Mouse (Mus musculus) layer of hippocampus, postnatal 25 days (tissue): ENCODE data around the gene Tanc2. TPM values are rescaled to one million over a fixed set of nuclear protein-coding genes. Genes with fewer than 3 reads are reported as not detected.

Source experiments
- DNase-seq, 2 experiments: peaks; one replicate each; pipeline ENCODE4 v3.0.0; 2022; ENCODE audit warnings: mixed read lengths in 2 of 2, low spot score in 1 of 2; ENCODE audit errors: extremely low spot score in 1 of 2
- total RNA-seq, 2 experiments: library from RNA; stranded (reverse); gene quantifications; 2 replicates each; pipeline ENCODE4 v1.2.3; 2021

Gene Tanc2
- total RNA-seq, 2 experiments from 2014 or later, result 138 to 179 TPM

DNA sequence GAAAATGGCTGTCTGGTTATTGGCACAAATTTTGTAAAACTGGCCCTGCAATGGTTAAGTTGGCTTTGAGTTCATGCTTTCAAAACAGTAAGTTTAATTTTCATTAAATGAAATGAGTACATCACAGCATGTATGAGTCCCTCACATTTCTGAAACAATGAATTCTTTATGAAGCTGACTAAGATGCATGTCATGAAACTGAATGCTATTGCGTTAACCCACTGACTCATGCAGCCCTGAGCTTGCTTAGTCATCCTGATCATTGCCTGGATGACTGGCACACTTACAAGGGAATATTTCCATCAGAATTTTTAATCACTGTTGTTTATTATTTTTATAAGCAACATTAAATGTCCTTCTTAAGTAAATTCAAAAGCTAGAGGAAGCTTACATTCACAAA, 233.5 kb downstream of the Tanc2 start:
- DNase-seq, result no peak

DNA sequence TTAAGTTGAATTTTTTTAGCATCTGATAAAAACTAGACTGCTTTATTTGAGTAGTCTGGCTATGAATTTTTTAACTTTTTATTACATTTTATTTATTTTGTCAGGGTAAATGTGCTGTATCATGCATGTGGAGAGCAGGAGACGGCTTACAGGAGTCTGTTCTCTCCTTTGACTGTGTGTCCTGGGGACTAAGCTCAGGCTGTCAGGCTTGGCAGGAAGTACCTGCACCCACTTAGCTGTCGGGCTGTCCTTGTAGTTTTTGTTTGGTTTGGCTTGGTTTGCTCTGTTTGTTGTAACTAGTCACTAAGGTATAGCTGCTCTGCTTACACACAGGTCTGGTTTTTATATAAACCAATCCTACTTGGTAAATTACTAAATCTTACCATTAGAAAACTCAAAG, 234.0 kb downstream of the Tanc2 start:
- no peak for DNase-seq

DNA sequence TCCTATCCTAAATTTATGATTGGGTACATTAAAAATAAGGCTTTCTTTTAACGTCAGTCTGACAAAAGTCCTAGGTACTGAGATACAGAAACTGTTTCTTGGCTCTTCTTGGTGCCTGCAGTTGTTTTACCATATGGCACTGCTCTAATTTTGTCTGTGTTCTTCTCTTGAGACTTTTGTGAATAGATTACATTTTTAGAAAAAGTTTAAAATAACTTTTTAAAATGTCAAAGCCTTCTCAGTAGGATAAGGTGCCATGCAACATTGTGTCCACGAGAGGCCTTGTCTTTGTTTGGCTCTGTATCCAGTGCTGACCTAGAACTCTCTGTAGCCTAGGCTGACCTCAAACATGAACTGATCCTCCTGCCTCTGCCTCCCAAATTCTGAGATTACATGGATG, 238.4 kb downstream of the Tanc2 start:
- peak in 1 of 2 experiments; percentile 21 for DNase-seq

DNA sequence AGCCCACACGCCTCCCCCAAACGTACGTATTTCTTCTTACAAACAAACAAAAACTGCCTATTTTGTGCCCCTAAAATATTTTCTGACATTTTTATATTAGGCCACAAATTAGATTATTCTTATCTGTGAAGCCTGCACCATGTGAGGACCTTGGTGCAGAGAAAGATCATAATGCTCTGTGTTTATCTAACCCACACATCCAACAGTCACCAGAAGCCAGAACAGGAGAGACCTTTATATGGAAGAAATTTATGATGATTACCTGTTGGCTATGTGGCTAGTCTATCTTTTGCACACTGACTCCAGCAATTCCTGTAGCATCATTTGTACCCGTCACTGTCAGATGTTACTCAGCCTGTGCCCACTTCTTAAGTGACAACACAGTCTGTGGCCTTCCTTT, 245.4 kb downstream of the Tanc2 start:
- DNase-seq, result no peak

DNA sequence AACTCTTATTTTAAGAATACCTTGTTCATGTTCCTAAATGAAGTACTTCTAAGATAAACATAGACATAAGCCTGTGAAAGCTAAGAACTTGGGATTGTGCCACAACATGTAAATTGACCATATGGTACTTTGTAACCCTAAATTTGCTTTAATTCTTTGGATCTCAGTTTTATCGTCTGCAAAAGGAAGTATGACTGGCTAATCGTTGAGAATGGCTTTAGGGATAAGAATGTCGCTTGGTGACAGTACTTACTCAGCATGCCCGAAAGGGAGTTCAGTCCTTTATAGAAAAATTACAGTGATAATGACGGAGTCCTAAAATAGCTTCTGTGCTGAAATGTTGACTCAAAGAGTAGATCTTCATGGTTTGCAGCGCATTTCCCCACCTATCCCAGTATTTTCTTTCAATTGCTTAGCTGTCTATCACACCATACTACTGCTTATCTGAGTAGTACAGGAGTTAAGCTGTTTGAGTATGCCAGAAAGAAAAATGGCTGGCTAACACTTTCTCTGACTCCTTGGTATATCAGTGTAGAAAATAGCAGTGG, 246.6 kb downstream of the Tanc2 start:
- no peak for DNase-seq

DNA sequence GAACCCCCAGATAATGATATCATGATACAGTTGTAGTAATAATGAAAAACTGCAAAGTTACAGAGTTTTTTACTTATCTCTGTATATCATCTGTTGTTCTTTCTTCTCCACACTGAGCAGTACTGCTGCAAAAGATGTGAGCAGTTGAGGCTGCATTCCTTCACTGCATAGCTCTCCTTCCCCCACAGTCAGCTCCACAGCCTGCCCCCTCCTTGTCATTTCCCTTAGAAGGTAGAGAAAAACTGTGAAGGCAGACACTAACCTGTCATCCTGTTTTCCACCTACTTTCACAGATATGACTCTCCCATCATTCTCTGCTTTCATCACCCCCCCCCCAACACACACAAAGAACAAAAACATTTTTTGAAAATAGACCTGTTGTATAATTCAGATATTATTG, 248.2 kb downstream of the Tanc2 start:
- DNase-seq, result no peak

DNA sequence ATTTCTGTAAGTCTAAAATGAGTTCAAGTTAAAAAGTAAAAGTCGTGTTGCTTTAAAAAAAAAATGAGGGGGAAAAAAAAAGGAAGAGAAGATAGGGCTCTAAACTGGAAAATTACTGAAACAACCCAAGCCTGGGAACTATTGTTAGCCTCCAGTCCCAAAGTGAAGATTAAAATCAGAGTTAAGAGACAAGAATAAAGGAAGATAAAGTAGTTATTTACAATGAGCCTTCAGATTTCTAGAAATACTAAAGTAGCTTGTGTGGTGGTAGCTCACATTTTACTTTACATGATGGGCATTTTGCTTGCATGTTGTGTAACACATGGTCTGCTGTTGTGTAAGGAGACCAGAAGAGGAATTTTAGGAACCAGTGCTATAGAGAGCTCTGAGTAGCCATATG, 256.1 kb downstream of the Tanc2 start:
- DNase-seq, result no peak

DNA sequence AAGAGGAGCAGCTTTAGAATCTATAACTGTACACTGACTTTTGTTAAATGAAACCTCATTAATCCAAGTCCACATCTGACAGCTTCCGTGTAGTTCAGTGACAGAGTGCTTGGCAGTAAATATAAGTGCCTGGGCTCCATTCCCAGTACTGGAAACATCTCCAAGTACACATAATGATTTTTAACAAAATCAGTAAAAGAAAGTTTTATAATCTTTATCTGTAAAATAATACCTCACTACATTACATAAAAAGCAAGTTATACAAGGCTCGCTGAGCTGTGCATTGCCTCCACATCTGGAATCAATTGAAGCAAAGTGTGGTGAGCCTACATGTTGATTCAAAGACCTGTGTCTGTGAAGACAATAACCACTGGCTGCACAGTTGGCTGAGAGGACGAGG, 265.7 kb downstream of the Tanc2 start:
- DNase-seq, result no peak

DNA sequence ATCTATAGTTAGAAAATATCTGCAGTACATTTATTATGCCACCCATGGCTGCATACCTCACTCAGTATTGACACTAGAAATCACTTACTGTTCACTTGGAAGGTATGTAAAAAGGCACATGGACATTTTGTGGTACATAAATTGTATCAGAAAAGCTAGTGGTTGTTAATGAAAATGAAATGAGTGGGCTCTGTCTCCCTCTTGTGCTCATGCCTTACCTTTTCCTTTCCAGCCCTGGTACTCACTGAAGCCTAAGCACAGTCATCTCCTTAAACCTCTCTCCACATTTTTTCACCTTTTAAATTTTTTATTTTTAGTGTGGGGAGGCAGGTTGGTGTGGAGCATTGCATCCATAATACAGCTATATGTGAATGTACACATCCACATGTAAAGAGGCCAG, 268.3 kb downstream of the Tanc2 start:
- no peak for DNase-seq

DNA sequence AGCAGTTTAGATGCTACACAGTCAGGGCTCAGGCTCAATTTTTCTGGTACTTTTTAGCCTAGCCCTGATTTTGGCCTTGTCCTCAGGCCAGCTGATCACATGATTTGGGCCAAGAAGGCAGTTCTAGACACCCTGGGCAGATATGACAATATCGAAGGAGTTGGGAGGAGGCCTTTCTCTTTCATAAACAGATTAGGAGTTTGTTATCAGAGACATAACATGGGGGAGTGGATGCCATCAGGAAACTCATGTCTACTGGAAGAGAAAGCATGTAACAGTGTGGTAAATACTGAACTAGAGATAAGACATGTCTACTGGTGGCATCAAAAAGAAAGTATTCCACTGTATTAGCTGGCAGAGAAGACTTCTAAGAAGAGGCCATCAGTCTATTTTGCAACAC, 295.8 kb downstream of the Tanc2 start:
- DNase-seq, result no peak

DNA sequence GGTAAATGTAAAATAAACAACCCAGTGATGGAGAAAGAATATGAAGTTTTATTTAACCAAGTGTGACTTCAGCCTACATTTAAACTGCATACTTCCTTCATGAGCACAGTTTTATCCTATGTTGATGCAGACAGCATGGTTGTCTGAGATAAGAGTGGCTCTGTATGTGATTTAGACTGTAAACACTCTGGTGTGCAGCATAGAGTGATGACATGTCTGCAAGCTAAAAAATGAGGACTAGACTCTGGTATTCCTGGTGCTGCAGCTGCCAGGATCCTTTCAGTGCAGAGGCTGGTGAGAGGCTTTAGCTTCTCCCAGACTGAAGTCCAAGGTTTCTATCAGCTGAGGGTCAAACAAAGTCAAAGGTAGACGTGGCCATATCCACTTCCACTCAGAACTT, 297.5 kb downstream of the Tanc2 start:
- no peak for DNase-seq

DNA sequence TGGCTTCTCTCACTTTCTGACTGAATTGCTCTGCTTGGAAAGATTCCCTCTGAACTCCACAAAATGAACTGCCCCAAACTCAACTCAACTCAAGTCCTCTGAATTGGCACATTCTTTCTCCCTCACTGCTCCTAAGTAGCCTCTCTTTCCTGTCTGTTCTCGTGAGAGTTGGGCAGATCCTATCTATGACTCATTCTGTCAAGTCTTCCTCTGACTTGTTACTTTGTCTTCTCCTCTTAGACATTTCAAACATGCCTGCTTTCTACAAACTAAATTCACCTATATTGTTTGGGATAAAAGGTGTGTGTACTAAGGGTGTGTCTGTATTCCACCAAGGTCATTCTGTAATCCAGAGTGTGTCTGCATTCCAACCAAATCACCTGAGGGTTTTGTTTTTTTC, 309.4 kb downstream of the Tanc2 start:
- DNase-seq, result no peak

DNA sequence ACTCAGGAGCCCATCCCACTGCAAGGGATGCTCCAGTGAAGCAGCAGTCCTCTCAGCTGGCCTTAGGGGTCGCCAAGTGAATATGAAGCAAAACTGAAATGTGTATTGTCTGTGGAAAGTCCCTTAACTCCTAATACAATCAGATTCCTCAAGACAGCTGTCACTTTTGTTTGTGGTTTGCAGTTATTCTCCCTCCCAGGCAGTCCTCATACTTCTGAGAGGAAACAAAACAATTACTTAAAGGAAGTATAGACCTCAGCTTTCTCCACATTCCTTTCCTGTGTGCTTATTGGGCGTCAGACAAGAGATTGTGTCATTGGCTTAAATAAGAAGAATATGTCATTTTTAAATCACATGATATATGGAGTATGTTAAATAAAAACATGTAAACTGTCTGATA, 311.7 kb downstream of the Tanc2 start:
- DNase-seq, result no peak

DNA sequence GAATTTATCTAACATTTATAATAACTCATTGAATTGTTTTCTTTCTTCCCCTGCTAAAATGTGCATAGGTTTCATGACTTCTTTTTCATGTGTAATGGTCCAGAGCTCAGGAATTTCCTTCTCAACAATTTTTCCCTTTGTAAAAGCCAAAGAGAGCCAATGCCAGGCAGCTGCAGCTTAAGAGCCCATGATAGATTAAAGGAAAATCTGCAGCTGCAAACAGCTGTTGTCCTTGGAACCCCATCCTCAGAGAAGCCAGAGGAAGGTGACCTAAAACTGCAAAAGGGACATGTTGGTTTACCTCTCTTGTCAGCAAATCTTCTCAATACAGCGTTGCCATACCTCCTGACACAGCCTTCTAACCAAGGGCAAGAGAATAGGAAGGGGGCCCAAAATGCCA, 313.2 kb downstream of the Tanc2 start:
- no peak for DNase-seq

DNA sequence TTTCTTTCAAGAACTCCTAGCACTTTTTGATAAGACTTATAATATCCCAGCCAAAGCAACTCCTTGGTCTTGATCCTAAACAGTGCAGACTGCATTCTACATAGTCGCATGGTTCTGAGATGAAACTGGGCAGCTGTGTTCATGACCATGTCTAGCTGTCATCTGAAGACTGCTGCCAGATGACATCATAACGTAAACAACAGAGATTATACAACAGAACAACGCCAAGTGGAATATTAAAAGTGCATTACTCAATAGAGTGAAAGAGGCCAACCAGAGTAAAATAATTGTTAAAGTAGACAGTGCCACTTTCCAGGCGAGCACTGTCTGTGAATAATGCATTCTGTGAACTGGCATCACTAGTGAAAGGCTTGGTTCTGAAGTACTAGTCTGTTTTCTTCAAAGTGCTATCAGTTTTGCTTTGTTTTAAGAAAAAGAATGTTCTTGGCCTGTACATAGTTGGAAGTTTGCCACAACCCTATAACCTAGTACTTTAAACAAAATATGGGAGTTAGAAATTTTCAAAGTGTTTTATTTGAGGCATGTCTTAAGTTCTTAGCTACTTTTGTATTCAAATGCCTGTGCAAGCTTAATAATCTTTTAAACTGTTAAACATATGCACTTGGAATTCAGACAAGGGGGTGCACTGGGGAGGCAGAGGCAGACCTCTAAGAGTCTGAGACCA, 315.9 kb downstream of the Tanc2 start:
- DNase-seq, result no peak

DNA sequence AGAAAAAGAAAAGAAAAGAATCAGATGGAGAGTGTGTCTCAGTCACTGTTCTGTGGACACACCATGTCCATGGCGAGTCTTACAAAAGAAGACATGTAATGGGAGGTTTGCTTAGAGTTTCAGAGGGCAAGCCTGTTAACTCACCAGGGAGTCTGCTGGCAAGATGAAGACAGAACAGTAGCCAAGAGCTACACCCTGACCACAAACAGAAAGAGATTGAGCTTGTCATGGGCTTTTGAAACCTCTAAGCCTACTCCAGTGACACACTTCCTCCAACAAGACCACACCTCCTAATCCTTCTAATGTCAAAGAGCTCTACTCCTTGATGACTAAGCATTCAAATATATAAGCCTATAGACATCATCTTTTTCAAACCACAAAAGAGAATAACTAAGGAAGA, 317.6 kb downstream of the Tanc2 start:
- no peak for DNase-seq

DNA sequence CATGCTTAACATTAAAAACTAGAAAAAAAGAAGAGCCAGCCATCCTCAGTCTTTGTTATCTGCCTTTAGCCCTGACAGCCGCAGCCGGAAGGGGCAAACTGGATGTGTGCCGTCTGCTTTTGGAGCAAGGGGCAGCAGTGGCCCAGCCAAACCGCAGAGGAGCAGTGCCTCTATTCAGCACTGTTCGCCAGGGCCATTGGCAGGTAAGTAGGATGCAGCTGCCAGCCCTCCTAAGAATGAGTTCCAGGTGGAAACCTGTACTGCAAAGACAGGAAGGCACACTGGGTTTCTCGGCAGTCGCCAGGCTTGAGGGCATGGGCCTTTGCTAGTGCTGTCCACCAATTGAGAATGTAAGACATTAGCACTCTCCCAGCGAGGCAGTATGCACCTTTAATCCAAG, 319.1 kb downstream of the Tanc2 start:
- no peak for DNase-seq

DNA sequence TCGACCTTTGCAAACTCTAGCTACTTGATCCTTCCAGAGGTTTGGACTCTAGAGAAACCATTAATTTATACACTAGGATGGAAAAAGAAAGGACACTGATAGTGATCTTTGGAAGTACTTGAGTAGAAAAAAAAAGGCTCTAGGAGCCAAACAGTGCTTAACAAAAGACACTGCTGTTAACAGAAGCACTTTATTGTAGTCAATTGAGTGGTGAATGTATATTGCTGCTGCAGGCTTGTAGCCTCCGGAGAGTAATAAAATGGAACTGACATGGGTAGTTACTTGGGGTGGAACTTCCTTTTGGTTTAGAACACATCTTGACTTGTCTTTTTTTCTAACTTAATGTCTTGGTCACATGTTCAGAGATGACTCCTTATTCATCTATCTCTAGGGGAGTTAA, 319.8 kb downstream of the Tanc2 start:
- no peak for DNase-seq

DNA sequence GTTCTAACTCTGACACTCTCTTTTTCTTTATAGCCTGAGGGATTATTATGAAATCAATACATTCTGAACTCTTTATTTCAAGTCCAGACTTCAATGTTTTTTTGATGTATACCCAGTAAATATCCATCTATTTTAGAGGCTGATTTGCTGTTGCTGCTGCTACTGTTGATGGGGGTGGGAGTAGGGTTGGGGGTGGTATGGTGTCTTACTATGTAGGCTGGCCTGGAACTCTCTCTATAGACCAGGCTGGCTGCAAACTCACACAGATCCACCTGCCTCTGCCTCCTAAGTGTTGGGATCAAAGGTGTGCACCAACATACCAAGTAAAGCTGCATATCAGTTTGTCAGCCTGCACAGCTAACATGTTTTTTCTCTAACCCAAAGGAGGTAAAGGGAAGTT, 321.4 kb downstream of the Tanc2 start:
- no peak for DNase-seq

DNA sequence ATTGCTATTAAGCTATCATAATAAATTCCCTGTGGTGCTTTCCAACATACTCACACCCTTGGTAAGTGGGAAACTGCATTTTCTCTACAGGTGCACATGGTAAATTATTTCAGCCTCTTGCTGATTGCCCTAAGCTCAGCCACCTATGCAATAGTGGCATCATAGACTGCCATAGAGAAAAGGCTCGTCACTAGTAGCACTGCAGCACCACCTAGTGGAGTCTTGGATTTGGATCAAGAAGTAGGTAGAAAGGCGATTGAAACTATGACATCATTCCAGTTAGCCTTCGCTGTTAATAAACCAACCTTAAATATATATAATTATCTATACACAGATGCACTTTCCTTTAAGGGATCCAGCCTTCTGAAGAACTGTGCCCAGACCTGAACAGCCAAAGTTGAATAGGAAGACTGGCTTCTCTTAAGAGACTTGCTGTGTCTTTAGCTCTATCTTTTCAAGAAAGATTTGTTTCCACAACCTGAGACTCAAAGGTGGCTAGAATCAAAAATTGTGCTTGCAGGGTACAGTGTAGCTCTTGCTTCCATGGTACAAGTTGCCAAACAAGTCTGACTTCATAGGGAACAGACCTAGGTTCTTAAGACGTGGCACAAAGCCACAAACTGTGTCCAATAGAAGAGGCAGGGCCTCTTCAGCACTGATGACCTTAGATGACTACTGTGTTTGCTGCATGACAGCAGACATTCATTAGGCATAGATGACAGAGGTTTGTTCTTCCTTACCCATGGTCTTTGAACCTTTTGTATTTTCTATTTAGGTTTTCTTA, 322.0 kb downstream of the Tanc2 start:
- peak in 1 of 2 experiments; percentile 76 for DNase-seq

DNA sequence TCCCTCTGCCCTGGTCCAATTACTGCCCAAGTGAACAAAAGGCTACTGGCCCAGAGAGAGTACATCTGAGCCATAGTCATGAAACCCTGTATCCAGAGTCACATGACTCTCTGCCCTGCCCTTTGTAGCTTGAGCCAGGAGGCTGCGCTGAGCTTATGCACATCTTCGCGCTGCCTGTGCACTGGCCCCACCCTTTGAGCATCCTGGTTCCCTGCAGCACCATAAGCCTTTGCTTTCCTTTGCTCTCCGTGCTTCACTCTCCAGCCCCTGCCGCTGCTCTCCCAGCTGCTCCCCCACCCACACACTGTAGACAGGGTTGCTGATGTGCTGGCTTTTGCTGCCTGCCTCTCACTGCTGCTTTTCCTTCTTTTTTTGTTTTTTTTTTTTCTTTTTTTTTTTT, 323.8 kb downstream of the Tanc2 start:
- no peak for DNase-seq
